24 mouse cellular contexts compared by ENCODE assay signal in the genomic region with DNA sequence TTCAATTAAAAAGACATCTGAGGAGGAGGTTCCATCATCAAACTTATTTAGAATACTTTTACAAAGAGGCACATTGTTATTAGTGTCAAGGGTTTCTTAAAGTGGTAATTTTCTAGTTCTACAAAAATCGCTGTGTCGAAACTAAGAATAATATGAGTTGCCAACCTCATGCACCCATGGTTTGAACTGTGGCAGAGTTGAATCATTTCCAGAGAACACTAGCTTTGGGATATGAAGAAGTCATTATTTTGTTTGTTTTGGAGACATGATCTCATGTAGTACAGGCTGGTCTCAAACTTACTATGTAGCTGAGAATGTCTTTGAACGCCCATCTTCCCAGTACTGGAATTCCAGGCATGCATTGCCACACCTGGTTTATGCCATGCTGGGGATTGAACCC.
"Had no signal": no experiment of that assay in that cellular context is flagged by ENCODE, and none has a peak within 500 bp of the region (broad histone marks: within the 10 kb centered on the region; RNA-seq: fewer than 3 reads in every experiment).

No protein-coding gene starts in this region.

- H3K4me3 ChIP-seq: heart, adult 2 months; heart, embryonic 13.5 days; heart, embryonic 15.5 days; hindbrain, embryonic 13.5 days; hindbrain, embryonic 15.5 days; layer of hippocampus, adult 2 months; left cerebral cortex, adult 2 months; limb, embryonic 10.5 days; limb, embryonic 12.5 days; liver, embryonic 13.5 days; liver, embryonic 15.5 days had no signal

- H3K4me1 ChIP-seq: hindbrain, embryonic 13.5 days; hindbrain, embryonic 15.5 days had no signal

- H3K9me3 ChIP-seq: heart, embryonic 13.5 days; heart, embryonic 15.5 days; hindbrain, embryonic 13.5 days; hindbrain, embryonic 15.5 days; limb, embryonic 10.5 days; limb, embryonic 12.5 days; liver, embryonic 13.5 days; liver, embryonic 15.5 days had no signal

- H3K9ac ChIP-seq: heart, embryonic 13.5 days; heart, embryonic 15.5 days; hindbrain, embryonic 13.5 days; hindbrain, embryonic 15.5 days; limb, embryonic 12.5 days; liver, embryonic 13.5 days; liver, embryonic 15.5 days had no signal

- H3K27ac ChIP-seq: heart, adult 2 months; heart, embryonic 13.5 days; heart, embryonic 15.5 days; hindbrain, embryonic 13.5 days; hindbrain, embryonic 15.5 days; hindbrain, postnatal 0 days; layer of hippocampus, adult 2 months; left cerebral cortex, adult 2 months; limb, embryonic 10.5 days; limb, embryonic 12.5 days; liver, embryonic 13.5 days; liver, embryonic 15.5 days had no signal

- H3K36me3 ChIP-seq: liver, embryonic 13.5 days; liver, embryonic 15.5 days had no signal

- H3K4me2 ChIP-seq: heart, embryonic 11.5 days; heart, embryonic 13.5 days; heart, embryonic 15.5 days; hindbrain, embryonic 13.5 days; hindbrain, embryonic 15.5 days; limb, embryonic 12.5 days; liver, embryonic 13.5 days; liver, embryonic 15.5 days had no signal

- H3K27me3 ChIP-seq: heart, embryonic 13.5 days; heart, embryonic 15.5 days; hindbrain, embryonic 13.5 days; hindbrain, embryonic 15.5 days; limb, embryonic 12.5 days; liver, embryonic 13.5 days; liver, embryonic 15.5 days had no signal

- ATAC-seq: hindbrain, postnatal 0 days; intestine, embryonic 16.5 days had no signal

- DNase-seq: gastrocnemius, postnatal 14 days; gastrocnemius, postnatal 36 days; heart, adult 2 months; heart, postnatal 14 days; heart, postnatal 36 days; kidney, adult 11 months; kidney, adult 2 months; kidney, postnatal 10 days; kidney, postnatal 25 days; kidney, postnatal 4 days; liver; liver, embryonic 13.5 days had no signal
